Mouse (Mus musculus) limb, embryonic 15.5 days (tissue): ENCODE data around the gene Alkbh2. TPM values are rescaled to one million over a fixed set of nuclear protein-coding genes. Genes with fewer than 3 reads are reported as not detected.

ENCODE experiments used
- ATAC-seq: fragments of 200-750 bp; cut with Nextera tagmentation; 2 replicates; pipeline ENCODE4 v1.8.0; 2017; ENCODE audit warnings: low read depth, moderate TSS enrichment; ENCODE audit not compliant: insufficient number of reproducible peaks, low FRiP score, low TSS enrichment
- H3K27ac ChIP-seq: fragments of 300-500 bp; sonication (generic); 2 replicates; pipeline ENCODE4 v1.5.1; 2015; ENCODE audit warnings: moderate library complexity, mild to moderate bottlenecking, inconsistent platforms
- H3K27me3 ChIP-seq: fragments of 300-500 bp; sonication (generic); 2 replicates; pipeline ENCODE4 v1.6.1; 2015; ENCODE audit warnings: inconsistent platforms
- H3K36me3 ChIP-seq: fragments of 300-500 bp; sonication (generic); 2 replicates; pipeline ENCODE4 v1.6.1; 2015; ENCODE audit warnings: inconsistent platforms
- H3K4me1 ChIP-seq: fragments of 300-500 bp; sonication (generic); 2 replicates; pipeline ENCODE4 v1.6.1; 2015; ENCODE audit warnings: inconsistent platforms
- H3K4me2 ChIP-seq: fragments of 300-500 bp; sonication (generic); 2 replicates; pipeline ENCODE4 v1.6.1; 2015; ENCODE audit warnings: mild to moderate bottlenecking, inconsistent platforms
- H3K4me3 ChIP-seq: fragments of 300-500 bp; sonication (generic); 2 replicates; pipeline ENCODE4 v1.5.1; 2015; ENCODE audit warnings: mild to moderate bottlenecking, inconsistent platforms
- H3K9ac ChIP-seq: fragments of 300-500 bp; sonication (generic); 2 replicates; pipeline ENCODE4 v1.6.1; 2015; ENCODE audit warnings: inconsistent platforms
- H3K9me3 ChIP-seq: fragments of 300-500 bp; sonication (generic); 2 replicates; pipeline ENCODE4 v1.6.1; 2016; ENCODE audit warnings: inconsistent platforms
- WGBS: fragments of 180-500 bp; shearing (Covaris S2); methylation state at CpG from one replicate; pipeline ENCODE4 v1.1.7; 2015; 5-methylcytosine and 5-hydroxymethylcytosine counted together
- polyA plus RNA-seq: library from polyadenylated mRNA; unstranded; fragments of >200 nt; fragmentation: Nextera tagmentation; extraction: Ambion mirVana; gene quantifications from 2 replicates; pipeline ENCODE4 v1.2.1, GENCODE M21; 2015

Gene Alkbh2
- polyA plus RNA-seq, 1 experiment from 2014 or later = 10.0 TPM

DNA sequence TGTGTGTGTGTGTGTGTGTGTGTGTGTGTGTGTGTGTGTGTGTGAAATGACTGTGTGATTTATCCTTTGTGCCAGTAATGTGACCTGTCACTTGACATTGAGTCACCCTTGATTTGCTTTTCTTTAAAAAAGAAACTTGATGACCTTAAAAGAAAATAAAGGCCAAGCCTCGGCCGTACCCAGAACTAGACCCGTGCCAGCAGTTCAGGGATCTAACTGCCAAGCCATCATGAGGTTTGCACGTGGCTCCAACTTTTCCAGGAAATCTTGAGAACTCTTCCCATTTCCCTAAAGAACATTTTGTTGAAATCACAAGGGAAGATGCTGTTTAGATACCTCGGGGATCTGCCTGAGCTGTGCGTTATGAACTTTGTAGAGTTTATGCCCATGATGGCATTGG is 33.4 kb upstream of the Alkbh2 start:
- 78% methylated on average over 6 of the region's 6 CpGs for WGBS
- H3K27me3 ChIP-seq = no peaks in the 10 kb centered on the region
- H3K27ac ChIP-seq = no peak overlapping the region
- H3K36me3 ChIP-seq = no peaks in the 10 kb centered on the region
- no peak overlapping the region for H3K4me3 ChIP-seq
- no peak overlapping the region for H3K4me2 ChIP-seq
- H3K4me1 ChIP-seq = no peaks in the 10 kb centered on the region
- no peak overlapping the region for H3K9ac ChIP-seq
- H3K9me3 ChIP-seq = no peaks in the 10 kb centered on the region
- ATAC-seq = no peak

DNA sequence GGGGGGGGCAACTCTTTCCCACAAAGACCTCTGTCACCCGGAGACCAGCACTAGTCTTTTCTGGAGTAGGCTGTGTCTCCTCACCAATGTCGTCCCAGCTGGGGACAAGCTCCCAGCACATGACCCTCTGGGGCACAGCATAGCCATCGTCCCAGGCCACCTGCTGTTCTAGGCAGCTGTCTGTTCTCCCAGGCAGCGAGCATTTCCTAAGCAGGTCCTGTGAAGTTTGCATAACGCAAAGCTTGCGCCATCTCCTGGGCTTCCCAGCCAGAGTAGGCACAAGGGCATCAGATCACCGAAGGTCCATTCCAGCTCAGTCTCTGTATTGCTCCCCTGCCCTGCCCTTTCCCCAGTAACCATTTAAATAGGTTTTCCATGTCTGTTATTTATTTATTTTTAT is 29.2 kb upstream of the Alkbh2 start:
- 57% methylated on average over 7 of the region's 7 CpGs for WGBS
- H3K4me2 ChIP-seq = no peak overlapping the region
- no peak overlapping the region for H3K4me3 ChIP-seq
- H3K9ac ChIP-seq = no peak overlapping the region
- no peak overlapping the region for H3K27ac ChIP-seq
- no peaks in the 10 kb centered on the region for H3K9me3 ChIP-seq
- no peak for ATAC-seq
- H3K36me3 ChIP-seq = no peaks in the 10 kb centered on the region
- H3K4me1 ChIP-seq = peaks cover 15% of the 10 kb centered on the region
- H3K27me3 ChIP-seq = no peaks in the 10 kb centered on the region

DNA sequence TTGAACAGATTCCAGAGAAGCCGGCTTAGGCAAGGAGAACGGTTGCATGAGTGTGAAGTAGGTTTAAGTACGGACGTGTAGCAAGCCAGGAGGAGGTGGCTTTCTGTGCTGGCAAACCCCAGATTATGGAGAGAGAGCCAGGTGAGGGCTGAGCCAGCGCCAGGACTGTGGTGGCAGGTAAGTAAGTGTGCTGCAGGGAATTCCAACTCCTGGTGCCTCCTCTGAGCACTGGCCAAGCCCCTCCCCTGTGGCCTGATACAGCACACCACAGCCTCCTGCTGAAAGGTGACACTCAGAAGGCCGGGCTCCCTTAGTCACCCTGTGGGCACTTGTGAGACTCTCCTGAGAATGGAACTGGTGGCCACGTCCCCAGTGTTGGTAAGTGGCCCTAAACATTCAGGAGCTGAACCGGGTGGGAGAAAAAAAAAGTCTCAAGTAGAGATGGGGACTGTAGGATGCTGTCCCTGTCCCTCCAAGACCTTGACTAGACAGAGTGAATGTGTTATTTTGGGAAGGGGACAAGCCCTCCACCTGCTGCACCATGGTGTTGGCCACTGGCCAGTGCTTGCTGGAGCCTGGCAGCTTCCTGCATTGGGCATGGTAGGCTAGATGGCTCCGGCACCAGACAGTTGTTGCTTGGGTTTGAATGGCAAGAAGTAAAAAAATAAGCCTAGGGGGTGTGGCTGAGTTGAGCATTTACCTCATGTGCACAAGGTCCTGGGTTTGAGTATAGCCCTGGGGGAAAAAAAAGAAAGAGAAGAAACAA is 27.3 kb upstream of the Alkbh2 start:
- Histone ChIP-seq H3K4me2 (no peak overlapping the region), H3K4me1 (peaks cover 15% of the 10 kb centered on the region), H3K4me3 (no peak overlapping the region), H3K9me3 (no peaks in the 10 kb centered on the region), H3K36me3 (no peaks in the 10 kb centered on the region), H3K27ac (no peak overlapping the region), H3K27me3 (no peaks in the 10 kb centered on the region), H3K9ac (no peak overlapping the region)
- WGBS = 53% methylated on average over 9 of the region's 9 CpGs
- ATAC-seq = no peak

DNA sequence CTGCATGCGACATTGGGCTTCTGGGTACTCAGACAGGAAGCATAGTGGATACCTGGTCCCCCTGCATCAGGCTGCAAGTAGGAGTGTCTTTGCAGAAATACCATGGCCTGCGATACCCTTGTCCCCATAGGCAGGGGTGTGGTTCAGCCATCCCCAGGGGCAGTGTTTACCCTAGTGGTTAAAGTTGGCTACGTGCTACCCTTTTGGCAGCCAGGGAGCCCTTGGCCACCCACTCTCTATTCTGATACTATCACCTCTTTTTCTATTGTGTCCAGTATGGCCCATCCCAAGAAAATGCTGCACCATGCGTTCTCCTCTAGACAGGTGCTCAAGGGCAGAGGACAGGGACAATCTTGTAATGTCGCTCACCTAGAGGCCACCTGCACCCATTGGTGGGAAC is 26.7 kb upstream of the Alkbh2 start:
- no peak overlapping the region for H3K4me2 ChIP-seq
- no peak overlapping the region for H3K9ac ChIP-seq
- H3K27ac ChIP-seq = no peak overlapping the region
- H3K4me1 ChIP-seq = peaks cover 15% of the 10 kb centered on the region
- no peaks in the 10 kb centered on the region for H3K9me3 ChIP-seq
- no peak overlapping the region for H3K4me3 ChIP-seq
- H3K36me3 ChIP-seq = no peaks in the 10 kb centered on the region
- WGBS = 83% methylated on average over 5 of the region's 5 CpGs
- ATAC-seq = no peak
- no peaks in the 10 kb centered on the region for H3K27me3 ChIP-seq

DNA sequence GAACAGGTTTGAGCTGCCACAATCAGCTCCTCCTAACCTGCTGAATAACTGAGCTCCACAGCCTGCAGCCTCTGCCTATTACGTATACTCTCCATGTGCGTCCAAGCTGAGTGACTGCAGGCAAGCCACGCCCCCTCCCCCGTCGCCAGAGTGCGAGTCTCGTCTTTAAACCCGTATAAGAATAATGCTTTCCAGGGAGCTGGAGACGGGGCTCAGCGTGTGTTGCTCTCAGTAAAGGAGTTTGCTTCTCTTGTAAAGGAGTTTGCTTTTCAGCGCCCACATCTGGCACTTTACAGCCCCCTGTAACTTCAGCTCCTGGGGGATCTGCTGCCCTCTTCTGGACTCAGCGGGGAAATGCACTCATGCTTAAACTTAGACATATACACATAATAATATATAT is 25.5 kb upstream of the Alkbh2 start:
- Histone ChIP-seq H3K4me2 (0 out of 2 replicates have a peak overlapping the region, but pooled peaks have one; percentile 26), H3K27ac (peak overlapping the region; percentile 17; the same call in 1 of the 2 replicates), H3K9ac (no peak overlapping the region), H3K36me3 (no peaks in the 10 kb centered on the region), H3K9me3 (no peaks in the 10 kb centered on the region), H3K4me1 (peaks cover 15% of the 10 kb centered on the region), H3K27me3 (no peaks in the 10 kb centered on the region), H3K4me3 (peak overlapping the region; percentile 27)
- no peak for ATAC-seq
- WGBS = 2% methylated on average over 12 of the region's 12 CpGs

DNA sequence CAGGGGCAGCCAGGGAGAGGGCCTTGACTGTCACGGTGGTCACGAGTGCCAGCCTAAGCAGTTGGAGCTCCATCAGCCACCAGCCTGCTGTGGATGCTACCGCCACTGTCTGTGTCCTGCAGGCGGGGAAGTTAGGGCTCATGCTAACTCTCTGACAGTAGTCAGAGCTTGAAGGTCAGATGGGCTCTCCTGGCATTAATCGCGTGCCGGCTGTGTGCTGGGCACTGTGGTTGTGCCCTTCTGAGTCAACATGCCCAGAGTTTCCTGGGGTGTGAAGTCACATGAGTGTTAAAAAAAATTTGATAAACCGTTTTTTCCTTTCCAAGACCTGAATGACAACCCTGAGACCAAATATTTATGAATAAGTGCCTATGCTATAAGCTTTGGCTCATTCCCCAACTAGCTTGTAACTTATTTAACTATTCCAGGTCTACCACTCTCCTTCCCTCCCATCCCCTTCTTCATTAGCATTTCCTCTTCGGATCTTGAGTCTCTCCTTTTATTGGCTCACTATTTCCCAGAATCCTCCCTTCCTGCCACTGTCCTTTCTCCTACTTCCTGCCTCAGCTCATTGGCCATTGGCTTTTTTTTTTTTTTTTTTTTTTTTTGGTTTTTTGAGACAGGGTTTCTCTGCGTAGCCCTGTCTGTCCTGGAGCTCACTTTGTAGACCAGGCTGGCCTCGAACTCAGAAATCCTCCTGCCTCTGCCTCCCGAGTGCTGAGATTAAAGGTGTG is 24.5 kb upstream of the Alkbh2 start:
- Histone ChIP-seq H3K36me3 (no peaks in the 10 kb centered on the region), H3K27ac (no peak overlapping the region), H3K9me3 (no peaks in the 10 kb centered on the region), H3K27me3 (no peaks in the 10 kb centered on the region), H3K4me2 (no peak overlapping the region), H3K9ac (no peak overlapping the region), H3K4me1 (peaks cover 15% of the 10 kb centered on the region), H3K4me3 (no peak overlapping the region)
- ATAC-seq = no peak
- WGBS = 83% methylated on average over 12 of the region's 12 CpGs

DNA sequence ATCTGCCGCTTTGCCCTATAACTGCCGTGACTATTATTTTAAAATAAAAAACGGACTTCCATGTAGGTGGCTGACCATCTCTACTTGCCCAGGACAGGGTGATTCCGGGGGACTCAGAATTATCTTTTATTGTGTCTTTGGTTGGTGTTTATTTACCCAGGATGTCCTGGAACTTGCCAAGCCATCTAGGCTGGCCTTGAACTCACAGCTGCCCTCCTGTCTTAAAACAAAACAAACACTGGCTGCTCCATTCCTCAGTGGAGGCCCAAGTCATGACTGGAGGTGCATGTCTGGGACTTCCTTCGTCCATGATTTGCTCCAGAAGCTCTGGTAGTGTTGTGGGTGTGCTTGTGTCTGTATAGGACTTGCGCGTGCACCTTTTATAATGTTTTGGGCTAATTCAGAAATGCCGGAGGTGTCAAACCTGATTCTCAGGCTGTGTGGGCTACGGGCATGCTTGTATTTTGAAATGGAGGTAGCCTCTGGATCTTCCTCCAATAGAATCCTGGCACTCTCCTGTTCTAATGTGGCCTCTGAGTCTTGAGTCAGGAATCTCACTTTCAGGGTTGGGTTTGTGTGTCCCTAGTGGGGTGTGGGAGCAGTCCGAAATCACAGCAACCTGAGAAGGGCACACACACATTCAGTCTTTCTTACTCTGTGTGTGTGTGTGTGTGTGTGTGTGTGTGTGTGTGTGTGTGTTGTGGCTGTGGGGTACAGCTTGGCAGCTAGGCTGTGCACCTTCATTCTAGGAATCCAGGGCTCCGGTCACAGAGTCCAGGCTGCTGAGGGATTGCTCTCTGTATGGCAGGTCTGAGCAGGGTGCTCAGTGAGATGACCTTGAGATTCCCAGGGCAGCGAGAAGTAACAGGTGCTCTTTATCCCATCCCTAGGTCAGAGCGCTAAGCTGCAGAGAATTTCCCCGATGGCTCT is 19.3 kb upstream of the Alkbh2 start:
- H3K27ac ChIP-seq = no peak overlapping the region
- no peaks in the 10 kb centered on the region for H3K27me3 ChIP-seq
- H3K36me3 ChIP-seq = no peaks in the 10 kb centered on the region

DNA sequence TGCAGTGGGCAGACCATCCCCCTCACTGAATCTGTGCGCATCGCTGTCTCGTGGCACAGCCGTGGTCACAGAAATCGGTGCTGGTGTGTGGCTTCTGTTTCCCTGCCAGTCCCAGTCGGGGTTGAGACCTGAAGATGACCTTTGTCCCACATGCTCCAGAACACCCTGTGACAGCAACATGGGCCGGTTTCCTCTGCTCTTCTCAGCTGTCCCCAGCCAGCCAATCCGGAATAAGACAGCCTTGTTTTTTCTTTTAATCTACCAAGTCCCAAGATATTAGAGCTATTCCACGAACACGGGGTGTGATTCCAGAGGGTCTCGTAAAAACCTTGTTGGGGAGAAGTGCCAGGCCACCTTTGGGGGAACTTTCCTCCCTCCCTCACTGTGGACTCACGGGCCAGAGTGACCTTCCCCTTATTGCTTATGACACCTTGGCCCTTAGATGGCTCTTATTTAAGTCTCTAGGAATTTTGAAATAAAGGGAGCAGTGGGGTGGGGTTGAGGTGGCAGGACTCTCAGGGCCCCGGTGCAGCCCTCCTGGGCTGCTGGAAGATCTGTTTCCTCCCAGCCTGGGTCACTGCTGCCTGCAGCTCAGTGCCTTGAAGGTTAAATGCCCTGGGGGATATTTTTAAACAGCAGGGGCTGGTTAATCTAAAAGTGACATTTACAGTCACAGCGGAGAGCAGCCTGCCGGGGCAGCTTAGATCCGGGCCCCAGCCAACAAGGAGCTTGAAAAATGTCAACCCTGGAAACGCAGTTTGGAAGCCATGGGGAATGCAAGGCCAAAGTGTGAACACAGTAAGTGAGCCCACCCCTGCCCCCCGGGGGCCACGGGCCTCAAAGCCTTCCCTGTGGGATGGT is 18.2 kb upstream of the Alkbh2 start, which contains the start of gene Acacb:
Gene Acacb (plus strand): TSS at position 508 of the 861 bp plus-strand sequence.
- Histone ChIP-seq H3K9me3 (no peaks in the 10 kb centered on the region), H3K4me2 (no peak within 1 kb of the TSS), H3K27ac (no peak within 1 kb of the TSS), H3K4me1 (peaks cover 16% of the 10 kb centered on the region), H3K27me3 (no peaks in the 10 kb centered on the region), H3K9ac (no peak within 1 kb of the TSS), H3K36me3 (no peaks in the 10 kb centered on the region), H3K4me3 (no peak within 1 kb of the TSS)
- no peak for ATAC-seq
- 25% methylated on average over 19 of the region's 19 CpGs for WGBS

More for the DNA sequence above, 19.3 kb upstream of the Alkbh2 start:
- ATAC-seq = no peak
- Histone ChIP-seq H3K4me3 (no peak overlapping the region), H3K4me1 (peaks cover 16% of the 10 kb centered on the region), H3K4me2 (no peak overlapping the region), H3K9ac (no peak overlapping the region), H3K9me3 (no peaks in the 10 kb centered on the region)
- WGBS = 71% methylated on average over 14 of the region's 14 CpGs

DNA sequence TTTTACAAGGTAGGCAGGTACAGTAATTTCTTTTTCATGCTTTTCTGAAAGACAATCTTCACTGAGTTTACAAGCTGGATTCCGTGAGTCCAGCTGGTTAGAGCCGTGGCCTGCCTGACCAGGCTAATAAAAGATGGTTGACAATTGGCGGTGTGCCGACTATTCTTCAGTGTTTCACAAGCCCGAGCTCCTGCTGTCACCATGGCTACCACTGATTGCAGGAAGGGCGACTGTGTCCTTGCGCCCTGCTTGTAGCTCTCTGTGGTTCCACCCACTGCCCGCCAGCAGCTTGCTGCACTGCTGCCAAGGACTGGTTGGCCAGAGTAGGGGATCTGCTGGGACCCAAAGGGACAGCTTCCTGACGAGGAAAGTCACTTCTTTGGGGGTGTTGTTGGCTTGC is 11.2 kb upstream of the Alkbh2 start:
- Histone ChIP-seq H3K4me1 (peaks cover 35% of the 10 kb centered on the region), H3K4me2 (peak overlapping the region; percentile 5; the same call in 1 of the 2 replicates), H3K27me3 (no peaks in the 10 kb centered on the region), H3K27ac (peak overlapping the region; percentile 67), H3K36me3 (no peaks in the 10 kb centered on the region), H3K4me3 (no peak overlapping the region), H3K9me3 (no peaks in the 10 kb centered on the region), H3K9ac (no peak overlapping the region)
- 39% methylated on average over 9 of the region's 9 CpGs for WGBS
- ATAC-seq = peak; percentile 31; the same call in 1 of the 2 replicates

DNA sequence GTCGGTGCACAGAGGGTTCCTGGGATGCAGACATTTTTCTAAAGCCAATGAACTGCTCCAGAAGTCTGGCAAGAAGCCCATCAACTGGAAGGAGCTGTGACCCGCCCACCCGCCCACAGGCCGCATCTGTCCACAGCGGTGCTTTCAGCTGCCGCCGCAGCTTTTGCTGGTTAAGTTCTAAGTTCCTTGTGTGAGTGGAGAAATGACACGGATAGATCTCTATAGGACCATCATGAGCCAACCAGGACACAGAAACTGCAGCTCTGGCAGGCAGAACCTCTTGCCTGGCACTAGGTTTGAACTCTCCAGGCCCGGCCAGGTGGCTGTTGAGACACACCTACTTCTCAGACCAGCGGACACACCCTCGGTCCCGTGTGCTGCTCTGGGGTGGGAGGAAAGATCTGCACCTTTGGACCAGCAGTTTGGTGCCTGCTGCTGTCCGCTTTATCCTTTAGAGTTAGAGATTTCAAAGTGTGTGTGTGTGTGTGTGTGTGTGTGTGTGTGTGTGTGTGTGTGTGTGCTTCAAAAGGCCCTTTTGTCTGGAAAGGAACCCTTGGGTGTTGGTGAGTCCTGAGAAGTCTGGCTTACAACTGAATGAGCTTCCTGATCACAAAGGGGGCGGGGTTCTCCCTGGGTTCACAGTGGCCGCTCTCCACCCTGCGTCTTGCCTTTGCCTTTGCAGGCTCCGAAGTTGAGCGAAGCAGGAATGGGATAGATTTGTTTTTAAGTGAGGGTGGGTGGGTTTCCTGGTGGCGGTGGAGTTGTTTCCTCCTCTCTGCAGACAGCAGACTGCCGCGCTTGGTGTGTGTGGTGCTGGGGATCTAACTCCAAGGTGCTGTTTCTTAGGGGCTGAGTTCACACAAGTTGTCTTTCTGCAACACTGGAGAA is 10.5 kb upstream of the Alkbh2 start:
- no peaks in the 10 kb centered on the region for H3K27me3 ChIP-seq
- WGBS = 50% methylated on average over 21 of the region's 21 CpGs
- H3K4me3 ChIP-seq = no peak overlapping the region
- ATAC-seq = no peak
- no peaks in the 10 kb centered on the region for H3K9me3 ChIP-seq
- no peak overlapping the region for H3K9ac ChIP-seq
- H3K36me3 ChIP-seq = no peaks in the 10 kb centered on the region
- H3K4me2 ChIP-seq = peak overlapping the region; percentile 5; the same call in 1 of the 2 replicates
- peak overlapping the region; percentile 67 for H3K27ac ChIP-seq
- H3K4me1 ChIP-seq = peaks cover 38% of the 10 kb centered on the region
